Mouse (Mus musculus) kidney, embryonic 14.5 days (tissue): ENCODE data around the gene BC052040. TPM values are rescaled to one million over a fixed set of nuclear protein-coding genes. Genes with fewer than 3 reads are reported as not detected.

Experiments
- ATAC-seq: fragments of 200-750 bp; cut with Nextera tagmentation; 2 replicates; pipeline ENCODE4 v1.8.0; 2017; ENCODE audit warnings: moderate number of reproducible peaks, mild to moderate bottlenecking, moderate TSS enrichment, moderate library complexity; ENCODE audit not compliant: low FRiP score, low TSS enrichment
- H3K27ac ChIP-seq: fragments of 300-500 bp; sonication (generic); 2 replicates; pipeline ENCODE4 v1.5.1; 2014; ENCODE audit warnings: low read depth, mild to moderate bottlenecking, low read length, moderate library complexity, mixed read lengths
- H3K27me3 ChIP-seq: fragments of 300-500 bp; sonication (generic); 2 replicates; pipeline ENCODE4 v1.6.1; 2014; ENCODE audit warnings: mild to moderate bottlenecking, low read length; ENCODE audit not compliant: control insufficient read depth, insufficient read depth
- H3K36me3 ChIP-seq: fragments of 300-500 bp; sonication (generic); 2 replicates; pipeline ENCODE4 v1.6.1; 2014; ENCODE audit warnings: low read length, mixed read lengths; ENCODE audit not compliant: control insufficient read depth, insufficient read depth
- H3K4me1 ChIP-seq: fragments of 300-500 bp; sonication (generic); 2 replicates; pipeline ENCODE4 v1.6.1; 2014; ENCODE audit warnings: low read length, mixed read lengths; ENCODE audit not compliant: control insufficient read depth, insufficient read depth
- H3K4me2 ChIP-seq: fragments of 300-500 bp; sonication (generic); replicated peaks from 2 replicates; pipeline ENCODE4 v1.6.1; 2014; ENCODE audit warnings: low read depth, mild to moderate bottlenecking, low read length
- H3K4me3 ChIP-seq: fragments of 300-500 bp; sonication (generic); 2 replicates; pipeline ENCODE4 v1.5.1; 2014; ENCODE audit warnings: mild to moderate bottlenecking, low read length
- H3K9ac ChIP-seq: fragments of 300-500 bp; sonication (generic); 2 replicates; pipeline ENCODE4 v1.6.1; 2014; ENCODE audit warnings: low read depth, mild to moderate bottlenecking, low read length, moderate library complexity
- H3K9me3 ChIP-seq: fragments of 300-500 bp; sonication (generic); 2 replicates; pipeline ENCODE4 v1.6.1; 2016; ENCODE audit warnings: low read length; ENCODE audit not compliant: control insufficient read depth
- WGBS: fragments of 180-500 bp; shearing (Covaris S2); extraction: QIAGEN DNeasy Blood & Tissue Kit; methylation state at CpG from one replicate; pipeline ENCODE4 v1.1.7; 2014; 5-methylcytosine and 5-hydroxymethylcytosine counted together
- polyA plus RNA-seq: library from polyadenylated mRNA; unstranded; fragments of >200 nt; fragmentation: Nextera tagmentation; extraction: Ambion mirVana; gene quantifications from 2 replicates; pipeline ENCODE4 v1.2.1, GENCODE M21; 2014

Gene BC052040
- polyA plus RNA-seq, 1 experiment from 2014 or later = 16.2 TPM

DNA sequence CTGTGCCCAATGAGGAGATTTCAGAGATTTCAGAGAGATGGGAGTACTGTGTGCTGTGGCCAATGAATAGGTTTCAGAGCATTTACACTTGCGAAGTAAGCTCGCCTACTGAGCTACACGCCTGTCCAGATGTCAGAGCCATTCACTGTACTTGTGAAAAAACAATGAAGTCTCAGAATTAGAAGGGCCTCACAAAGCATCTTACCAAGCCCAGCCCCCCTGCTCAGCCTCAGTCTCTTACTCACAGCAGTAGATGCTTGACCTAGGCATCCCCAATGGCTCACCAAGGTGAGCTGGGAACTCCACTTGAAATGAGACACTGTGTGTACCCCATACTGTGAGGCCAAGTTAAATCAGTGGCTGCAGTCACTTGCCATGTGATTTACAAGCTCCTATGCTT is 166.1 kb downstream of the BC052040 start:
- 92% methylated on average over 3 of the region's 3 CpGs for WGBS
- Histone ChIP-seq H3K27me3 (no peaks in the 10 kb centered on the region), H3K4me3 (no peak overlapping the region), H3K27ac (no peak overlapping the region), H3K9ac (no peak overlapping the region), H3K4me2 (no peak overlapping the region), H3K4me1 (0 out of 2 replicates have a peak, but pooled peaks cover 6% of the 10 kb centered on the region), H3K36me3 (no peaks in the 10 kb centered on the region), H3K9me3 (no peaks in the 10 kb centered on the region)
- no peak for ATAC-seq

DNA sequence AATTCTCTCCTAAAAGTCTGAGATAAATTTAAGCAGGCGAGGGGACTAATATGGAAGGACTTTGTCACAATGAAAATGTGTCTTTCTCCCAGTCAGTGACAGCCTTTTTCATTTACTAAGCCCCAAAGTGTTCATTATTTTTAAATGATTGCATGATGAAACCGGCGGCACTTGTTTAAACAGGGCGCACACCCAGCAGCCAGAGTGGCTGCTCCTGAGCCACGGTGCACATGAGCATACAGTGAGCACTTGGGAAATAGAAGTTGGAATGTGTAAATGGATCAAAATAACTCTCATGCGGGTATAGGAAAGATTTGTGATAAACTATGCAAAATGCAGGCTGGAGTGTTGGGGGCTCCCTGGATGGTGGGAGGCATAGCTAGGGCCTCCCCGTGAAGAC is 169.7 kb downstream of the BC052040 start:
- Histone ChIP-seq H3K9me3 (no peaks in the 10 kb centered on the region), H3K27me3 (no peaks in the 10 kb centered on the region), H3K9ac (no peak overlapping the region), H3K4me2 (no peak overlapping the region), H3K36me3 (no peaks in the 10 kb centered on the region), H3K4me3 (no peak overlapping the region), H3K4me1 (0 out of 2 replicates have a peak, but pooled peaks cover 6% of the 10 kb centered on the region), H3K27ac (no peak overlapping the region)
- 81% methylated on average over 7 of the region's 7 CpGs for WGBS
- no peak for ATAC-seq

DNA sequence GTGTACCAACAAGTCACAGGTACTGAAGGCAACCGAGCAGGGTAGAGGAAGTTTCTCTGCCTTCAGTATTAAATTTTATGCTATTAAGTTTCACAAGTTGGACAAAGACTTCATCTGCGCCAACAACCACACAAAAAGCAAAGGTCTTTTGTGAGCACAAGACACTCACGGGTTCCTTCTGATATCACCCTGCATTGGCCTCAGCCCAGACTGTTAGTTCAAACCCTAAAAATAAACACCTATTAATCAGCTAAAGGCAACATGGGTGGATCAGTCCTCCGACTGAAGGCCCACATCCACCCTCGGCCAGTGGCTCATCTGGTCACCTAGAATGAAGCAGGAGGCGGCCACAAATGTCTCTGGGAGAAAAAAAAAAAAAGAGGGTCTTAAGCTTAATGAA is 176.2 kb downstream of the BC052040 start:
- H3K4me1 ChIP-seq = peaks cover 16% of the 10 kb centered on the region
- no peak overlapping the region for H3K9ac ChIP-seq
- no peak overlapping the region for H3K4me3 ChIP-seq
- no peak for ATAC-seq
- H3K27me3 ChIP-seq = no peaks in the 10 kb centered on the region
- H3K36me3 ChIP-seq = no peaks in the 10 kb centered on the region
- H3K4me2 ChIP-seq = no peak overlapping the region
- H3K9me3 ChIP-seq = no peaks in the 10 kb centered on the region
- no peak overlapping the region for H3K27ac ChIP-seq
- 24% methylated on average over 6 of the region's 6 CpGs for WGBS

DNA sequence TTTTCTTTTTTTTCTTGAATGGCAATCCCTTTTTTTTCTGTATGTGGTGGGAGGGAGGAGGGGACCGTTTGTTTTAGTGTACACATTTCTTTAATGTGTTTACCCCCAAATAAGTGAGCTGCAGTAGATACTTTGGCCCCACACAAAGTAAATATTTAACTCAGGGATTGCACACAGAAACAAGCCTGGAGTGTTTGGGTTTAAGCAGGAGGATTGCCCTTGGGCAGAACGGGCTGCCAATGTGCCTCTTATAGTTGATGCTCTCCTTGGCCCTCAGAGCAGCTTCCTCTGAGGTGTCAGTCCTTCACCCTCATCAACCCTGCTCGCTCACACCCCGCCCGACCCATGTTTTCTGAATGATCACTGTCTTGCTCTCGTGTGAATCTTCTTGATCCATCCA is 177.0 kb downstream of the BC052040 start:
- Histone ChIP-seq H3K27ac (no peak overlapping the region; the same call in 1 of the 2 replicates), H3K4me3 (no peak overlapping the region), H3K27me3 (no peaks in the 10 kb centered on the region), H3K9me3 (no peaks in the 10 kb centered on the region), H3K4me1 (peaks cover 19% of the 10 kb centered on the region), H3K4me2 (no peak overlapping the region), H3K36me3 (no peaks in the 10 kb centered on the region), H3K9ac (no peak overlapping the region)
- 67% methylated on average over 6 of the region's 6 CpGs for WGBS
- no peak for ATAC-seq

DNA sequence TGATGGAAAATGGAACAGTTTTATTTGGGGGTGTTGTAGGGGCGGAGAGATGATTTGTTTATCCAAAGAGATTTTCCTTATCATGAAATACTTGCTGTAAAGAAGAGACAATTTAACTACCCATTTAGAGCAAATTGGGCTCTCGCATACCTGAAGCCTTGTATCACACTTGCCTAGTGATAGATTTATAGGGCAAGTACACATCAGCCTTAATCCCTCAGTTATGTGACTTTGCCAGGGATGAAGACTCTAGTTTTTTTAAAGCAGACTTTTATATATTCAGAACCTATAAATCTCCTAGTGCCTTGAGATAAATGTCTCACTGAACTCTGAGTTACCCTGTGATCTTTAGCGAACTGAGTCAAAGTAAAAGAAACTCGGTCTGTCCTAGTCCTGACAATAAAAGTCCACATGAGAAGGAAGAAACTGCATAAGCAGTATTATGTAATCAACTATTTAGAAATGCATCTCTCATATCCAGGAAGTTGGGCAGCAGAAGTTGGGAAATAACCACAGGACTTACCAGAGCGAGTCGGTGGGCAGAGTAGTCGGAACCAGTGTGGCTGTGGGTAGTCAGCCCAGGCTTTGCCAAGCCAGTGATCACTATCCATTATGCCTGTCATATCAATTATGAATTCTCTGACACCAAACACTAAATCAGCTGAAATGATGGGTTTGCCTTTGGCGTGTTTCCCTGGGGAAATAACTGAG is 183.2 kb downstream of the BC052040 start:
- 41% methylated on average over 8 of the region's 8 CpGs for WGBS
- Histone ChIP-seq H3K36me3 (no peaks in the 10 kb centered on the region), H3K27ac (no peak overlapping the region), H3K4me3 (no peak overlapping the region), H3K9ac (no peak overlapping the region), H3K9me3 (no peaks in the 10 kb centered on the region), H3K4me2 (no peak overlapping the region), H3K4me1 (peaks cover 13% of the 10 kb centered on the region; the same call in 1 of the 2 replicates), H3K27me3 (no peaks in the 10 kb centered on the region)
- ATAC-seq = peak; percentile 46; the same call in 1 of the 2 replicates

DNA sequence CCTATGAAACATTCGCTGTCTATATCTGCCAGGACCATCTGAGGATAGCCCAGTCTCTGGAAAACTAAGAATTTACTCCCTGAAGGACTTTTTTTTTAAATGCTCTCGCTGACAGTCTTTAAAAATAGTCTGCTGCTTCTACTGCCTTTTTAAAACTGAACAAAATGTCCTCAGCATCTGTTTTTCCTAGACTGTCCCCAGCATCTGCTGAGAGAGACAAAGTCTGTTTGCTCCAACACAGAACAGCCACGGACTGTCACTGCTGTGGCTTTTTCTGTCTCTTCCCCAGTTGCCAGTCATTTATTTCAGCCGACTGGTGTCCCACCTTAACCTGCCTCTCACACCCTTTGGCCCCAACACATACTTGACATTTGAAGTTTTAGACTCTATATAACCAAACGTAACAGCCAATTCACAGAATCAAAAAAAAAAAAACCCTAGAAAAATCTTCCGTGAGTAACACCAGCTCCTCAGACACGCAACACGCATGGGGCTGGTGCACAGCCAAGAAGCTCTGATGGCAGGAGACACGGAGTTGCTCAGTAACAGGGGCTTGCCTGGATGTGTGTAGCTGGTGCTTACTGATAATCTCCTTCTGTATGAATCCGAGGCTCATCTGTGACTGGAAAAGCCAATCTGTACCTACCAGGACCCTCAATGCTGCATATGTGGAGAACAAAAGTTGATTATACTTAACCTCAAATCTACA is 188.2 kb downstream of the BC052040 start:
- ATAC-seq = no peak
- no peaks in the 10 kb centered on the region for H3K9me3 ChIP-seq
- H3K36me3 ChIP-seq = no peaks in the 10 kb centered on the region
- H3K27me3 ChIP-seq = no peaks in the 10 kb centered on the region
- no peak overlapping the region for H3K27ac ChIP-seq
- no peak overlapping the region for H3K4me2 ChIP-seq
- 92% methylated on average over 10 of the region's 10 CpGs for WGBS
- peaks cover 9% of the 10 kb centered on the region for H3K4me1 ChIP-seq
- no peak overlapping the region for H3K9ac ChIP-seq
- H3K4me3 ChIP-seq = no peak overlapping the region

DNA sequence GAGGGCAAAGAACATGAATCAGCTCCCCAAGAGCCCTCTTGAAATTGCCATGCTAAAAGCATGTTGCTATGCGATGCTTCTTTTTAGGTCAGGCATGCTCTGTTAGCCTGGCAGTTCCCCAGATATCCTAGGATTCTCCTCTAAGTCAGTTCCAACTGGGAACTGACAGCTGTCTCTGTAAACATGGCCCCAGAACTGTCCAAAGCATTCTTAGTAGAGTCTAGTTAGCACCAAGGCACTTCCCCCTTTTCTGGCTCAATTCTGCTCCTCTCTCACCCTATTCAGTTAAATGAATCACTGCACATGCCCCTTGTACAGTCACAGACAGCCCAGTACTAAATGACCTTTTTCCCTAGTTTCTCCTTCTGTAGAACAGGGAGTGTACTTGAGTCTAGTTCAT is 191.2 kb downstream of the BC052040 start:
- no peak overlapping the region for H3K4me2 ChIP-seq
- 89% methylated on average over 1 of the region's 1 CpGs for WGBS
- no peak overlapping the region for H3K27ac ChIP-seq
- H3K9me3 ChIP-seq = no peaks in the 10 kb centered on the region
- no peak for ATAC-seq
- H3K4me3 ChIP-seq = no peak overlapping the region
- no peaks in the 10 kb centered on the region for H3K36me3 ChIP-seq
- no peak overlapping the region for H3K9ac ChIP-seq
- peaks cover 19% of the 10 kb centered on the region for H3K4me1 ChIP-seq
- H3K27me3 ChIP-seq = no peaks in the 10 kb centered on the region

DNA sequence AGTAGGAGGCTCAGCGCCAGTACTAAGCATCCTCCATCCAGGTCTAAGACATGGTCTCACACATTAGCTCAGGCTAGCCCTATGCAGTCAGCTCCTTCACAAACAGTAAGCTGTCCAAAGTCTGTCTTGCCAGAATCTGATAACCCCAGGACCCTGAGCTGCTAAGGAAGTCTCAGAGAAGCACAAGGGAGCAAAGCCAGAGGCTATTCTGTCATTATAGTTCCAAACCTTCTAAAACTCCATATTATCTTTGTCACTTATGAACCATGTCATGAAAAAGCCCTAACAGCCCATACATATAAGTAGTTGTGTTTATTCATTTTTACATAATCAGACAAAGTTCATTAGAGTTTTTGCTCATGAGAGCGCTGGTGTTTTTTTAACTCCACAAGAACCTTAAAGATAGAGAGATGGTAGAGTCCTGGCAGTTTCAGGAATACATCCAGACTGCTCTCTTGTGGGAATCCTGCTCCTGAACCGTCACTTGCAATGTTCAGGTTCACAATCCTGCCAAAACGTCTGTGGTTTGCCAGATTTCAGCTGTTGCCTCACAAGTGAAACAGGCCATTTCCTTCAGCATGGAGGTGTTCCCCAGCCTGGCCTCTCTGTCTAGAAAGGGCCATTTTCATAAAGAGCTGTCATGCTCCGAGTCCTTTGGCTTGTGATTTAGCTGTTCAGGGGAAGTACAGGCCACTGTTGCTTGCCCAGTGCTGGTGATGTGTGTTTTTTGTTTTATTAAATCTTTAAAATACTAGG is 192.8 kb downstream of the BC052040 start:
- Histone ChIP-seq H3K9ac (no peak overlapping the region), H3K27ac (peak overlapping the region; percentile 92), H3K4me3 (no peak overlapping the region), H3K4me1 (peaks cover 19% of the 10 kb centered on the region), H3K36me3 (no peaks in the 10 kb centered on the region), H3K4me2 (no peak overlapping the region), H3K9me3 (no peaks in the 10 kb centered on the region), H3K27me3 (no peaks in the 10 kb centered on the region)
- 51% methylated on average over 5 of the region's 5 CpGs for WGBS
- ATAC-seq = no peak
